Mouse (Mus musculus) small intestine, adult 2 months (tissue): ENCODE data around the gene Echs1. TPM values are rescaled to one million over a fixed set of nuclear protein-coding genes. Genes with fewer than 3 reads are reported as not detected.
A peak's percentile ranks its signal among the peaks of the same experiment; 100 is the strongest.
"Not testable (repeated sequence)": the region's sequence is repeated elsewhere in the genome, so short reads cannot be mapped to it uniquely, and the experiment has no call there.

Source experiments
- H3K27ac ChIP-seq: fragments of 200-500 bp; 2 replicates; pipeline ENCODE4 v1.5.1; 2012; ENCODE audit warnings: low read depth, low read length, control low read depth, inconsistent platforms; ENCODE audit not compliant: insufficient read depth
- H3K27me3 ChIP-seq: fragments of 200-500 bp; 2 replicates; pipeline ENCODE4 v1.6.1; 2012; ENCODE audit warnings: mild to moderate bottlenecking, moderate library complexity, low read length, inconsistent platforms; ENCODE audit not compliant: control insufficient read depth, insufficient read depth
- H3K36me3 ChIP-seq: fragments of 200-500 bp; 2 replicates; pipeline ENCODE4 v1.6.1; 2012; ENCODE audit warnings: mild to moderate bottlenecking, low read length, control low read depth, inconsistent platforms; ENCODE audit not compliant: control insufficient read depth, insufficient read depth
- H3K4me1 ChIP-seq: fragments of 200-500 bp; 2 replicates; pipeline ENCODE4 v1.6.1; 2012; ENCODE audit warnings: low read length, inconsistent platforms, mixed read lengths; ENCODE audit not compliant: control insufficient read depth, insufficient read depth, insufficient read length
- H3K4me3 ChIP-seq: fragments of 200-500 bp; 2 replicates; pipeline ENCODE4 v1.5.1; 2012; ENCODE audit warnings: low read depth, mild to moderate bottlenecking, control low read depth, inconsistent platforms, low read length, moderate library complexity
- CTCF ChIP-seq: fragments of 200-500 bp; IDR thresholded peaks from 2 replicates; pipeline ENCODE4 v1.5.1; 2012; ENCODE audit warnings: low read depth, mild to moderate bottlenecking, control low read depth, inconsistent platforms, low read length, moderate library complexity, mixed read lengths; ENCODE audit not compliant: insufficient replicate concordance, insufficient read length; ENCODE audit errors: extremely low read depth
- POLR2A ChIP-seq: fragments of 200-500 bp; IDR thresholded peaks from 2 replicates; pipeline ENCODE4 v1.6.1; 2012; ENCODE audit warnings: low read depth, mild to moderate bottlenecking, control low read depth, inconsistent platforms, low read length, moderate library complexity
- WGBS: fragments of 180-500 bp; shearing (Covaris S2); methylation state at CpG from one replicate; pipeline ENCODE4 v1.1.7; 2018; 5-methylcytosine and 5-hydroxymethylcytosine counted together
- polyA plus RNA-seq: library from polyadenylated mRNA; depleted of rRNA; stranded (reverse); fragments of >200 nt; gene quantifications from 2 replicates; pipeline ENCODE4 v1.2.3, GENCODE M21; 2012

Gene Echs1
- polyA plus RNA-seq, 1 experiment = 47.4 TPM

DNA sequence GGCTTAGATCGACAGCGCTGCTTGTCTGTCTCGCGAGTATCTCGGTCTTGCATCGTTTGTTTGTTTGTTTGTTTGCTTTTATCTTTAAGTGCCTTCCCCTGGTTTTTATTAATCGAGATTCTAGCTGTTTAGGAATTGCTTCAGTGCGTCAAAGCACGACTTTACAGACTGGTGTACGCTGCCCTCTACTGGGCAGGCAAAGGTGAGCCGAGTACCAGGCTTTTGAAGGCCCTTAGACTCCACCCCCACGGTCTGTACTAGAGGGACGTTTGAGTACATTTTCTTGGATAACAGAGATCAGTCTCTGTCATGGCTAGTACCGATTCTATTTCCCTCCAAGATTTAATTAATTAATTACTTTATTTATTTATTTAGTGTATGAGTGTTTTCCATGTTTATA is 25.1 kb upstream of the Echs1 start:
- WGBS = 4% methylated on average over 14 of the region's 14 CpGs
- no peak overlapping the region for H3K4me3 ChIP-seq
- H3K4me1 ChIP-seq = peaks cover 5% of the 10 kb centered on the region; the same call in 1 of the 2 replicates
- TF ChIP-seq CTCF = peak; percentile 85; the same call in 1 of the 2 replicates
- TF ChIP-seq POLR2A = no peak
- H3K27ac ChIP-seq = no peak overlapping the region
- peaks cover 2% of the 10 kb centered on the region; the same call in 1 of the 2 replicates for H3K36me3 ChIP-seq
- H3K27me3 ChIP-seq = no peaks in the 10 kb centered on the region

DNA sequence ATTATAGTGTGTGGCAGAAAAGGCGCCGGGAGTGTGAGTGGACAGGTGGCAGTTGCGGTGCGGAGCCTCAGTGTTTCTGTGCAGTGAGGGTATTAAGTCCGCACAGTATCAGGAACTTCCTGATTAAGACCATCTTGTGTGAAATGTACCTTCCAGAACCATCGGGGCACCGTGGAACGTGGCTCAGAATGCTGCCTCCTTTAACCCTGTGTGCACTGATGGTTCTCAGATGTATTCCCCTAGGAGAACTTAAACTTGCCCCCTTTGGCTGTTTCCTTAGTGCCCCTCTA is 21.7 kb upstream of the Echs1 start:
- H3K27ac ChIP-seq = peak overlapping the region; percentile 60
- TF ChIP-seq CTCF (no peak), POLR2A (no peak)

DNA sequence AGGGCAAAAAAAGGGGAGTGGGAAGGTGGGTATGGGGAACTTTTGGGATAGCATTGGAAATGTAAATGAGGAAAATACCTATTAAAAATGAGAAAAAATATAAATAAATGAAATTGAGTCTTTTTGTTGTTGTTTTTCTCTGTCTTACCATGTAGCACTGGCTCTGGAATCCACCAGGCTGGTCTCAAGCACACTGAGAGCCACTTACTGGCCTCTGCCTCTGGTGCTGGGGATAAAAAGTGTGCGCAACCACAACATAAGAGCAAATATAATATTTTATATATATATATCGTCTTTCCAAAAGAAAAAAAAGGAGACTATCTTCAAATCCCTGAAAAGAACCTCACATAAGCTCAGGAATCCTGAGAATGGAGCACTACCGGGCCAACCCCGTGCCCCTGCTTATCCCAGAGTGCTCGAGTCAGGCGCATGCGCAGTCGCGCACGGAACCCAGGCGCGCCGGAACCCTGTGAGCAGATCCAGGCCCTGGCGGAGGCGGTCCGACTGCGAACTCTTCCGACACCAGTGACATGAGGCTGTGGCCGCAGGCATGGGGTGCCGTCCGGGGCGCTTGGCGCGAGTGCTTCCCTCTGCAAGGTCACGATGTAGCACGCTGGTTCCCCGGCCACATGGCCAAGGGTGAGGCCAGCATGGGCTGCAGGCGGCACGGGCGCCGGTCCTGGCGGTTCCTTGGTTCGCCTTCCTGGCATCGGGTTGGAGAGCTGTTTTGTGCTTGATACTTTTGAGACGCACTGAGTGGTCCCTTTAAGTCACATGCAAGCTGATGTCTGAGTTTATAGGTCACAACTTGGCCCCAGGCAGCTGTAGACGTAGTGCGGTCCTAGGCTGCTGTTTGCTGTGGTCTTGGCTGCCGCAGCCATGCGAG is 21.1 kb upstream of the Echs1 start, which contains the start of gene Mtg1:
TSS of gene Mtg1 (plus strand) at position 430 of the 886 bp plus-strand sequence.
- WGBS = 2% methylated on average over 39 of the region's 39 CpGs
- Histone ChIP-seq H3K4me1 (peaks cover 5% of the 10 kb centered on the region; the same call in 1 of the 2 replicates), H3K4me3 (peak within 1 kb of the TSS; percentile 93), H3K27me3 (no peaks in the 10 kb centered on the region), H3K27ac (peak within 1 kb of the TSS; percentile 60), H3K36me3 (no peaks in the 10 kb centered on the region)
- TF ChIP-seq POLR2A (peak; percentile 75), CTCF (no peak)

More for the DNA sequence above, 21.7 kb upstream of the Echs1 start:
- Histone ChIP-seq H3K4me3 (peak overlapping the region; percentile 93), H3K27me3 (no peaks in the 10 kb centered on the region), H3K36me3 (no peaks in the 10 kb centered on the region), H3K4me1 (peaks cover 5% of the 10 kb centered on the region; the same call in 1 of the 2 replicates)
- WGBS = 0% methylated on average over 8 of the region's 8 CpGs

- H3K36me3 ChIP-seq = 0 out of 2 replicates have a peak, but pooled peaks cover 2% of the 10 kb centered on the region
- no peaks in the 10 kb centered on the region for H3K27me3 ChIP-seq
- WGBS = 88% methylated on average over 5 of the region's 5 CpGs
- no peak for TF ChIP-seq CTCF
- TF ChIP-seq POLR2A = no peak
- H3K27ac ChIP-seq = no peak overlapping the region
- no peak overlapping the region for H3K4me3 ChIP-seq
- H3K4me1 ChIP-seq = peaks cover 5% of the 10 kb centered on the region; the same call in 1 of the 2 replicates
Measured at GRCm38 (mm10) chr7:140135106-140135770, 19.0 kb upstream of the Echs1 start.

- WGBS = 73% methylated on average over 7 of the region's 7 CpGs
- not testable (repeated sequence) for H3K4me3 ChIP-seq, H3K27me3 ChIP-seq, H3K27ac ChIP-seq, H3K4me1 ChIP-seq, H3K36me3 ChIP-seq
Measured at GRCm38 (mm10) chr7:140134033-140134432, 17.8 kb upstream of the Echs1 start.

DNA sequence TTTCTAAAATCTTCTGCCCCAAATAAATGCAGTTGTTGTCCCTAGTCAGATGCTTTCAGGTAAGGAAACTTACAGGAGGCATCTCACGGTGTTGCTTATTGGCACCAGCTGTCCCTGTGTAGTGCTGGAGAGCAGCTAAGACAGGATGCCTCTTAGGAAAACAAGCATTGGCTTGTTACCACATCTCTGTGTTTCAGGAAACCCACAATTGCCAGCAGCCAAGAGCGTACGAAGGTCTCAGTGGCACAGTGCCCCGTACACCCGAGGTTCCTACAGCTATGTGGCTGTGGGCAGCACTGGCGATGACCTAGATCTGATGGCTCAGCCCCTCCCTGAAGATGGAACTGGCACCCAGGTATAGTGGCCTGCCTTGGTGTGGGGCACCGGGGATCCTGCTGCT is 15.9 kb upstream of the Echs1 start:
- not testable (repeated sequence) for H3K27me3 ChIP-seq, H3K4me1 ChIP-seq, H3K4me3 ChIP-seq, H3K27ac ChIP-seq, H3K36me3 ChIP-seq
- WGBS = 90% methylated on average over 7 of the region's 7 CpGs

- whole genome bisulfite sequencing = 83% methylated on average over 2 of the region's 2 CpGs
- Histone ChIP-seq H3K27ac (no peak overlapping the region), H3K27me3 (no peaks in the 10 kb centered on the region), H3K4me3 (no peak overlapping the region), H3K36me3 (peaks cover 5% of the 10 kb centered on the region; the same call in 1 of the 2 replicates), H3K4me1 (peaks cover 9% of the 10 kb centered on the region; the same call in 1 of the 2 replicates)
- no peak for TF ChIP-seq POLR2A
- no peak for TF ChIP-seq CTCF
Measured at GRCm38 (mm10) chr7:140127911-140128310, 11.6 kb upstream of the Echs1 start.
